Mouse (Mus musculus) liver, adult 2 months (tissue): ENCODE results near the gene Suox.

ENCODE experiments used
- CTCF ChIP-seq: fragments of 200-500 bp; IDR thresholded peaks from 2 replicates; pipeline ENCODE4 v1.5.1; 2011; ENCODE audit warnings: low read depth, low read length, control low read depth
- POLR2A ChIP-seq: fragments of 200-500 bp; IDR thresholded peaks from 2 replicates; pipeline ENCODE4 v1.6.1; 2011; ENCODE audit warnings: low read length, control low read depth; ENCODE audit not compliant: insufficient read depth; ENCODE audit errors: extremely low read depth

DNA sequence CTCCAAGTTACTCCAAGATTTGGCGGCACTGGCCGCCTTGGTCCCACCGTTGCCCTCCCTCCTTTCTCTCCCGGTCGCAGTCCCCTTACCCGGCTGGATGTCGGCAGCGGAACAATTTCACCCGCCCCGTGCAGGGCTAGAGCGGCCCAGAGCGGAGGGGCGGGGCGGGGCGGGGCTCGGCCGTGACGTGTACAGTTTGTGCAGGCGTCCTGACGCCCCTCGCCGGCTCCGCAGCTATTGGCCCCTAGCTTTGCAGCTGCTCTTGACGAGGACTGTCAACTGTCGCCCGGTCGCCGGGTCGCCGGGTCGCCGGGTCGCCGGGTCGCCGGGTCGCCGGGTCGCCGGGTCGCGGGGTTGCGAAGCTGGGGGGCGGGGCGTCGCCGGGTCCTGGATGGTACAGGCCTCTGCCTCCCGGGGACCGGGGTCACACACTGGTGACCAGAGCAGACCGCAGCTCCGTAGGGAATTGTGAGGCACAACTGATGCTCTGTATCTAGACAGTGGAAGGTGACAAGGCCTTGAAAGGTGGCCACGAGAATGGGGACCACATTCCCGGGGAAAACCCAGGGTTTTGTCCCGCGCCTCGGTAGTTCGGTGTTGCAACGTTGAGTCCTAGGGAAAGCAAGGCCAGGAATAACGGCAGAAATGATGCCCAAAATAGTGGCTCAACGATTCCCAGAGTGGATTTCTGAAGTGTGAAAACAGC, at the start of gene Suox:
- TF ChIP-seq CTCF (no peak), POLR2A (peak; percentile 81)
